Mouse (Mus musculus) embryonic stem cell, embryonic (primary cell): ENCODE data around the gene Nf1.

ENCODE experiments used
- CTCF ChIA-PET, 4 experiments: fragments of 300-600 bp in 2 of 4; fragments of 350-600 bp in 2 of 4; sonication (Branson Sonifier 250); formaldehyde crosslinking; loops; one replicate each; lab custom pipeline; 2022; ENCODE audit warnings: inconsistent platforms in 2 of 4; lab: Charles Lee
- POLR2A ChIA-PET, 4 experiments: fragments of 300-600 bp in 2 of 4; fragments of 350-600 bp in 2 of 4; sonication (Branson Sonifier 250); formaldehyde crosslinking; loops; one replicate each; lab custom pipeline; 2022; ENCODE audit warnings: antibody characterized with exemption in 4 of 4, inconsistent platforms in 1 of 4; lab: Charles Lee

Nf1 gene

DNA sequence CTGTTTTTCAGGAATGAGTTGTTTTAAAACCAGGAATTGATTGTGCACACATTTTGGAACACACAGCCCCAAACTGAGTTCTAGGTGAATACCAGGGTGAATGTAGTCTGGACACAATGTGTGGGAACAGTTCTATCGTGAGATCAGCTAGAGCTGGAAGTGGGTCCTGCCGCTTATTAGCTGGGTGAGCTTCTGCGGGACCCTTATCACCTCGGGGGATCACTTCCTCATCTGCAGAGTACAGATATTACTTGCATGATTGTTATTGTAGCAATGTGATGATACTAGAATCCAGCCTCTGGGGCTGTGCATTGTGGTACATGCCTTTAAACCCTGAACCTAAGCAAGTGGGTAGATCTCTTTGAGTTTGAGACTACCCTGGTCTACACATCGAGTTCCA lies 29.0 kb upstream of the Nf1 start:
- ChIA-PET POLR2A (interaction anchor here in 1 of 4 experiments (1.6 kb wide), 1 partner anchor 8 kb away, joined by 5 read pairs; no protein-coding TSS in a partner anchor), CTCF (no interaction called here)

DNA sequence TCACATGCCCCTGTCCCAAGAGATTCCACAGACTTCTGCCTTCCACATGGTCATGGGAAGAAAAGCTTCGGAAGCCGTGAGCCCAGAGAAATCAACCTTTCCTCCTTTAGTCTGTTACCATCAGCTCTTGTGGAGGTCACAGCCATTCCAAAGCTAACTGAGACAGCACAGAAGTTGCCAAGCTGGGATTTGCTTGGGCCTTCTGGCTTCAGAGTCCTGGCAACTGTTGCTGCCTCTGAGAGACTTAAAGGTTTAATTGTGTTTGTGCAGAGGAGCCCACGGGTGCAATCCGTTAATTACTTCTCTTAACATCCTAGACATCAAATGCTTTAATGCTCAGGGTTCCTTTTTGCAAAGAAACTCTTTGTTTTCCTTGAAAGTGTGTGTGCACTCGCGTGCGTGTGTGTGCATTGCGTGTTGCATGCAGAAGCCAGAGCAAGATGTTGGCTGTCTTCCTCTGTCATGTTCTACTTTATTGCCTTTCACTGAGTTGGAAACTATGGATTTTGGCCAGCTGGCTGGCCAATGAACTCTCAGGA lies 22.6 kb upstream of the Nf1 start:
- POLR2A ChIA-PET = interaction anchor here in 1 of 4 experiments (1.0 to 1.6 kb wide), 3 partner anchors 9 to 14 kb away, joined by 3 to 5 read pairs (median 3); no protein-coding TSS in a partner anchor
- CTCF ChIA-PET = interaction anchor here in 1 of 4 experiments (1.0 kb wide), 1 partner anchor 19 kb away, joined by 13 read pairs; no protein-coding TSS in a partner anchor

DNA sequence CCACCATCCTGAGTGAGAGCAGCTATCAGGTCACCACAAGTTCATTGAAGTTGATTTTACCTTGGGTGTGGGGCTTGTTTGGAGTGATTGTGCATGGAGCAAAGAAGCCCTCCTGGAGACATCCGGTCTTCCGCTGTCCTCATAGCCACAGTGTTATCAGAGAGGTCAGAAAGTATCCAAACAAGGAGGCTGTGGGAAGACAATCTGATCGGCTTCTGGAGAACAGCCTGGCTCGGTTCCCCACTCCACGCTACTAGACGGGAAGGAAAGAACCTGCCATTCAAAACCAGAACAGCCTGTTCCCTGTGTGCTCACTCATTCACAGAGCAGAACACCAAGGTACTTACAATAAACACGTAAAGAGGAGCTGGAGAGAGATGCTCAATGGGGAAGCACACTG lies 19.7 kb upstream of the Nf1 start:
- POLR2A ChIA-PET = interaction anchor here in 1 of 4 experiments (1.2 to 2.1 kb wide), 2 partner anchors 17 to 66 kb away, joined by 3 to 9 read pairs; partner anchors contain the start of gene Wsb1
- CTCF ChIA-PET = interaction anchor here in 1 of 4 experiments (0.6 kb wide), 1 partner anchor 20 kb away, joined by 4 read pairs; the partner anchor contains the start of gene Nf1

DNA sequence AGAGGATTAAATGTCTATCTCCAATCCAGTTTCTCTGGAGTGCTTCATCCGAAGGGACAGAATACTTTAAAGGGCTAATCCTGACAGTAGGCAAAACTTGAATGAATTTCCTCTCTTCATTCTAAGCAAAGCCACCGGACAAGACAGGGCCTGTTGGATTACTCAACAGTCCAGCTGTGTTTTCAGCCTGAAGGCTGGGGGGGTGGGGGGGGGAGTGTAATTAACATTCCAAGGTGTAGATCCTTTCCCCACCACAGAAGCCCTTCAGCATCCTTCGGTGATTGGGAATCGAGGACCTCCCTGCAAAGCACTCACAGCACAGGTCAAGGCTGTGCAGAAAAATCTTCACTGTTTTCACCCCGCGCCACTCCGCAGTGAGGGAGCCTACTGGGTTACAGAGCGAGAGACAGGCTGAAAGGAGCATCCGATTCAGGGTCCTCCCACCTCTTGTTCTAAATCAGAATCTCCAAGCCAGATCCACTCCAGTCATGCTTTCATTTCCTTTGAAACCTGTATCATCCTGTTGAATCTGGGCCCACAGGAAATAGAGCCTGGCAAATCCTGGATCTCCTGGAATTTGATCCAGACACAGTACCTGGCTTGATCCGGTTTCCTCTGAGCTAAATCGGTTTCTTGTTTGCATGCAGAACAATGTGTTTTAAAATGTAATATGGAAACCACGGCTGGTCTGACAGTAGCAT lies 15.4 kb upstream of the Nf1 start:
- ChIA-PET POLR2A (interaction anchor here in 3 of 4 experiments (0.6 to 4.2 kb wide), 22 partner anchors 9 to 346 kb away, joined by 3 to 27 read pairs (median 4); partner anchors contain the start of genes Nf1 (in 3 of the 3) and Gm9964 (in 1 of the 3)), CTCF (interaction anchor here in 2 of 4 experiments (0.5 to 1.8 kb wide), 4 partner anchors 14 to 368 kb away, joined by 3 to 4 read pairs (median 3); no protein-coding TSS in a partner anchor)

DNA sequence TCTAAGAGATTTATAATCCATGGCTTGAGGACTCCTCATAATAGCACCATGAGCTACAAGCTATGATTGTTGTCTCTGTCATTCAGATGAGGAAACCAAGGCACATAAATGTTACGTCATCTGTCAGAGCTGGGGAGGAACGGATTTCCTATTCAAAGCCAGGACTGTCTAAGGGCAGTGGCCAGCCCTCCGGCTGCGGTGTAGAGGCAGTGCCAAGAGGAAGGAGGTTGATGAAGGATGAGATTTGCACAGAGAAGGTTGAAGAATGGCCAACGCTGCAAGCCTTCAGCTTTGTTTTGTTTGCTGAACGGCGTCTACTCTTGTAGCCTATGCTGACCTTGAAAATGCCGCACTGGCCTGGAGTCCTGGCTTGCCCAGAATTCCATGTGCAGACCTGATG lies 13.8 kb upstream of the Nf1 start:
- CTCF ChIA-PET = interaction anchor here (0.6 to 2.0 kb wide), 8 partner anchors 13 to 980 kb away, joined by 3 to 6 read pairs (median 3); partner anchors contain the start of gene Nf1 (in 1 of the 4)
- POLR2A ChIA-PET = interaction anchor here in 2 of 4 experiments (1.0 to 4.2 kb wide), 14 partner anchors 9 to 103 kb away, joined by 3 to 27 read pairs (median 5); partner anchors contain the start of genes Nf1 (in 2 of the 2) and Gm9964 (in 1 of the 2)

DNA sequence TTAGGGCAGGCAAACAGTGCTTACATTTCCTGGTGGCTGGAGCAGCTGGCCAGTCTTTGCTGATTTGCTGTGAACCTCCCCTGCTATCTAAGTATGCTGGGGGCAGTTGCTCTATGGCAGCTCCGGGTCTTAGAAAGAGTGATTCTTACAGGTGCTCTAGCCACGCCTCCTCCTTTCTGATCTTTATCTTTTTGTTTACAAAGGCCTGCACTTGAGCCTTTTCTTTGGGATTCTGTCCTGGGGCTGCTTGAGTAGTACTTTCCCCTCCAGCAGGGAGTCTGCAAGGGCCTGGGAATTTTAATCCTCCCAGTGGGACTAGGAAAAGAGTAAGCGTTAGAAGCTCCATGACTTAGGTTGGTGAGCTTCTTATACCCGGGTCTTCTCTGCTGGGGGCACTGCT lies 12.4 kb upstream of the Nf1 start:
- ChIA-PET POLR2A (interaction anchor here (0.6 to 4.2 kb wide), 16 partner anchors 8 to 277 kb away, joined by 3 to 27 read pairs (median 4); partner anchors contain the start of genes Nf1 (in 2 of the 4) and Wsb1 (in 1 of the 4)), CTCF (interaction anchor here in 3 of 4 experiments (0.6 to 2.0 kb wide), 13 partner anchors 9 to 223 kb away, joined by 3 to 6 read pairs (median 3); partner anchors contain the start of genes Gm9964 (in 1 of the 3) and Nf1 (in 1 of the 3))

DNA sequence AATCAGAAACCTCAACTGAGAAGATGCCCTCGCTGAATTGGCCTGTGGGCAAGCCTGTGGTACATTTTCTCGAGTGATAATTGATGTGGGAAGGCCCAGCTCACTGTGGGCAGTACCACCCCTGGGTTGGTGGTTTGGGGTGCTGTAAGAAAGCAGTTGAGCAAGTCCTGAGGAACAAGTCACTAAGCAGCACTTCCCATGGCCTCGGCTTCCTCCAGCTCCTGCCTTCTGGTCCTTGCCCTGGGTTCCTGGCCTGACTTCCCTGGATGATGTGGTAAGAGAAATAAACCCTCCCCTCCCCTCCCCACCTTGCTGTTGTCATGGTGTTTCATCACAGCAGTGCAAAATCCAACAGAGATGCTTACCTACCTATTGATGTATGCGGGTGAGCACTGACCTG lies 11.4 kb upstream of the Nf1 start:
- POLR2A ChIA-PET = interaction anchor here in 2 of 4 experiments (0.6 to 4.2 kb wide), 10 partner anchors 10 to 666 kb away, joined by 3 to 27 read pairs (median 4); partner anchors contain the start of gene Nf1 (in 2 of the 2)
- CTCF ChIA-PET = interaction anchor here in 2 of 4 experiments (0.6 to 1.5 kb wide), 5 partner anchors 8 to 504 kb away, joined by 3 to 4 read pairs (median 3); no protein-coding TSS in a partner anchor

DNA sequence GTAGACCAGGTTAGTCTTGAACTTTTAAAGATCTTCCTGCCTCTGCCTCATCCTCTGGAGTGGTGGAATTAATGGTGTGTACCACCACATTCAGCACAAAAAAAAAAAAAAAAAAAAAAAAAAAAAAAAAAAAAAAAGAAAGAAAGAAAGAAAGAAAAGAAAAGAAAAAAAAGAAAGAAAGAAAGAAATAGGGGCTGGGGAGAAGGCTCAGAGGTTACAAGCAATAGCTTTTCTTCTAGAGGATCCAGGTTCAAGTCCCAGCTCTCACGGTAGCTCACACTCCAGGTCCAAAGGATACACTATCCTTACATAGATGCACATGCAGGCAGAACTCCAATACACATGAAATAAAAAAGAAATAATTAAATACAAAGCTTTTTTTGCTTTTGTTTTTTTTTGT lies 9.9 kb upstream of the Nf1 start:
- ChIA-PET CTCF (interaction anchor here in 1 of 4 experiments (0.6 to 0.7 kb wide), 2 partner anchors 33 to 234 kb away, joined by 4 to 5 read pairs; partner anchors contain the start of gene Gm9964), POLR2A (interaction anchor here in 2 of 4 experiments (0.6 to 1.1 kb wide), 3 partner anchors 10 to 874 kb away, joined by 3 to 4 read pairs (median 4); partner anchors contain the start of gene Nf1 (in 1 of the 2))

DNA sequence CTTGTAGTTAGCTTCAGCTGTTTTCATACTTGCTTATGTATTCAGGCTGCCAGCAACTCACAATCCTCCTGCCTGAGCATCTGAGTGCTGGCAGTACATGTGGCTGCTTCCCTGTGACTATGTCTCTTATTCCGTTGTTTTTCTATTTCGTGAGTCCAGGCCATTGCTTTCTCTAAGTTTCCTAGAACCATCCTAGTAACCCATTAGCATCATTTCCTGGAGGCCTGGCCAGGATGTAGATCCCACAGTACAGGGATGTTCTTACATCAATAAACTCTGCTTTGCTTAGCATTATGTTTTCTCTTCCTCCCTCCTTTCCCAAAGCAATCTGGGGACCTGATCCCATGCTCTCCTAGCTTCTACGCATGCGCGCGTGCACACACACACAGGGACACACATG lies 4.4 kb upstream of the Nf1 start:
- POLR2A ChIA-PET = interaction anchor here in 1 of 4 experiments (0.9 kb wide), 1 partner anchor 17 kb away, joined by 3 read pairs; no protein-coding TSS in a partner anchor
- CTCF ChIA-PET = interaction anchor here in 1 of 4 experiments (0.9 kb wide), 1 partner anchor 367 kb away, joined by 3 read pairs; no protein-coding TSS in a partner anchor

DNA sequence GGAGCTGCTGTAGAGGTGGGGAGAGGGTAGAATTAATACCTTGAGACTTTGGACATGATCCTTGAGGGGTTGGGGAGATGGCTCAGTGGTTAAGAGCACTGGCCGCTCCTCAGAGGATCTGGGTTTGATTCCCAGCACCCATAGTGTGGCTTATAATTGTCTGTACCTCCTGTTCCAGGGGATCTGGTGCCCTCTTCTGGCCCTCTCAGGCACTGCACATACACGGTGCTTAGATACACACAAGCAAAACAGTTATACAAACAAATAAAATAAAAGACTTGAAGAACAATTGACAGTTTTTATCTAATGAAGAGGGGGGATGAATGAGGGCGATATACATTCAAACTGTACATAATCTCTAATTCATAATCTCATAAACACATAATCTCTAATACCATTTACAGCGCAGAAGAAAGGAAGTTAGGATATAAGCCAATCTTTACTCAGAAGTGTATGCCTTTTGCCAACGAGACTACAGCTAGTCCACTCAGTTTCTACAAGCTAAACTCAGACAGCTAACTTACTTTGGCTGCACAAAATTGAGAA lies 2.7 kb upstream of the Nf1 start:
- ChIA-PET CTCF (interaction anchor here (0.6 to 1.9 kb wide), 4 partner anchors 10 to 140 kb away, joined by 3 to 7 read pairs (median 6); no protein-coding TSS in a partner anchor), POLR2A (interaction anchor here in 3 of 4 experiments (0.6 to 1.9 kb wide), 4 partner anchors 10 to 374 kb away, joined by 3 to 10 read pairs (median 4); partner anchors contain the start of gene Gm9964 (in 1 of the 3))

DNA sequence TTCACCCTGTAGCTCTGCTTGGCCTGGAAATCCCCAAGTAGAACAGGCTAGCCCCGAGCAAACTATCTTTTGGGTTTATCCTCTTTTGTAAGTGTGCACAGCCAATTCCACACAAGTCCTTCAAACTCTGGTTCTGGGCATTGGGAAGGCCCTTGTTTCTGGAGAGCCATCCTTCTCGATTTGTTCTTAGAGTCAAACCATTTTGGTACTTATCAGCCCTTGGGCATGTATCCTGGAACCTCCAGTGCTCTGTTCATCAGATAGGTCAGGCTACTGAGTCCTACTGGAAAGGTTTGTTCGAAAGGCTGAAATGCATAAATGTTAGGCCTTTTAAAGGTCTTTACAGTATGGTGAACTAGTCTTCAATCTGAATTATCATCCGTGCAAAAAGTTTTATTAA lies 872 bp upstream of the Nf1 start:
- ChIA-PET POLR2A (interaction anchor here in 3 of 4 experiments (0.7 to 1.9 kb wide), 3 partner anchors 12 to 42 kb away, joined by 4 to 10 read pairs (median 6); partner anchors contain the start of gene Gm9964 (in 1 of the 3)), CTCF (interaction anchor here in 2 of 4 experiments (0.5 to 1.1 kb wide), 3 partner anchors 25 to 42 kb away, joined by 3 to 4 read pairs (median 3); partner anchors contain the start of gene Gm9964 (in 1 of the 2))

DNA sequence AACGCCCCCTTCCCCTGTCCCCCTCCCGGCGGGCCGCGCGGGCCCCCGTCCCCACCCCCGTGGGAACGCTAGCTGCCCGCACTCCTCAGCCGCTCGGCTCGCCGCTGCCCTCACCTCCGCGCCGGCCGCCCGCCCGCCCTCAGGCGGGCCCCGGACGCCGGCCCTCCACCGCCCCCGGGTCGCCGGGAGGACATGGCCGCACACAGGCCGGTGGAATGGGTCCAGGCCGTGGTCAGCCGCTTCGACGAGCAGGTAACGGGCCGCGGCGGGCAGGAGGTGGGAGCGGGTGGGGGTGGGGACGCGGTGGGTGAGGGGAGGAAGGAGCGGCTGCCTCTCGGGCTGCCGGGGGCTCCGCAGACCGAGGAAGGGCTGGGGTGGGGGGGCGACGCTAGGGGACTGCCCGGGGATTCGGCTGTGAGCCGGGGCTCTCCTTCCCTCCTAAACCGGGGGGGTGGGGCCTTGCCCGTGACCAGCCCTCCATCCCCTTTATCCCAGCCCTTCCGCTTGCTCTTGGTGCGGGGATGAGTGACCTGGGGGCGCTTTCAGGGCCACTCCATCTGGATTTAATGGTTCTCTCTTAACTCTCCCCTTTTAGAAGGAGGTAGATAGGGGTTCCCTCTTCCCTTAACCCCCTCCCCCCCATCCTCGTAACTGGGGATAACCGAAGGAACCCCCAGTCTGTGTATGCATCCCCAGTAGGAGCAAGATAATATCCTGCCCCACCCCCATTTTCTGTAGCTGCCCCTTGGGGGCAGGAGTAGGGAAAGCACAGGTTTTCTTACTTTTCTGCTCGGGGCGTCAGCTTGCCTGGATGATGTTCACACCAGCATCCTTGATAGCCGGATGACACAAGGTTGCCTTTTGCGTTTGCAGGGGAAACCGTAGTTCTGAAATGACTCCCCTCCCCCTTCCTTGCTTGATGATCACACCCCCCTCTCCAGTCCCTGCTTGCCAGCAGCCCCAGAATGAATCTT lies 602 bp downstream of the Nf1 start:
- ChIA-PET POLR2A (interaction anchor here (0.5 to 1.7 kb wide), 53 partner anchors 7 to 1145 kb away, joined by 3 to 27 read pairs (median 4); partner anchors contain the start of genes Ift20 (in 1 of the 4), Tnfaip1 (in 1 of the 4) and Wsb1 (in 1 of the 4)), CTCF (interaction anchor here in 2 of 4 experiments (0.6 to 1.1 kb wide), 8 partner anchors 11 to 321 kb away, joined by 3 to 4 read pairs (median 3); no protein-coding TSS in a partner anchor)

DNA sequence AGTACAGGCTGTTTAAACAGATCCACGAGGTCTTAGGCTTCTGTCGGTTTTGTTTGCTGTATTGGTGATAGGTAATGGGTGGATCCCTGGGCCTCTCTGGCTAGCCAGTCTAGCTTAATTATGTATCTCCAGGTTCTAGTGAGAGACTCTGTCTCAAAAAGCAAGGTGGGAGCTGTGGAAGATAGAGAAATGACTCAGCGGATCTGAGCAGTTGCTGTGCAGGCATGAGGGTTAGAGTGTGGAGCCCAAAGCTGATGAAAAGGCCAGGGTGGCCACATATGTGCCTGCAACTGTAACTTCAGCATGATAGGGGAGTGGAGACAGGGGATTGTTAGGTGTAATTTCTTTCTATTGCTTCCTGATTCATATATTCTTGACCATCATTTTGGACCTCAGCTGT lies 17.5 kb downstream of the Nf1 start:
- CTCF ChIA-PET = no interaction called here

DNA sequence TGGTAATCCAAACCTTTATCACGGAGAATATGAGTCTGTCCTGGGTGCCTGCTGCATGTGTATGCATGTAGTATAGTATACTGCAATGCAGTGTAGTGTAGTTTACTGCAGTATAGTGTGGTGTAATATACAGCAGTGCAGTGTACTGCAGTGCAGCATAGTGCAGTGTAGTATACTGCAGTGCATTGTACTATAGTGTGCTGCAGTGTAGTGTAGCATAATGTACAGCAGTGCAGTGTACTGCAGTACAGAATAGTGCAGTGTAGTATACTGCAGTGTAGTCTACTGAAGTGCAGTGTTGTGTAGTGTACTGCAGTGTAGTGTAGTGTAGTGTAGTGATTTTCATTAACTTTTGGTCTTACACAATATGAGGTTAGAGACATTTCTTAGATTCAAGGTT lies 17.9 kb downstream of the Nf1 start:
- POLR2A ChIA-PET = interaction anchor here in 1 of 4 experiments (1.0 kb wide), 1 partner anchor 18 kb away, joined by 3 read pairs; the partner anchor contains the start of gene Nf1

More for the DNA sequence above, 17.5 kb downstream of the Nf1 start:
- POLR2A ChIA-PET = interaction anchor here in 1 of 4 experiments (1.0 kb wide), 1 partner anchor 18 kb away, joined by 3 read pairs; the partner anchor contains the start of gene Nf1

DNA sequence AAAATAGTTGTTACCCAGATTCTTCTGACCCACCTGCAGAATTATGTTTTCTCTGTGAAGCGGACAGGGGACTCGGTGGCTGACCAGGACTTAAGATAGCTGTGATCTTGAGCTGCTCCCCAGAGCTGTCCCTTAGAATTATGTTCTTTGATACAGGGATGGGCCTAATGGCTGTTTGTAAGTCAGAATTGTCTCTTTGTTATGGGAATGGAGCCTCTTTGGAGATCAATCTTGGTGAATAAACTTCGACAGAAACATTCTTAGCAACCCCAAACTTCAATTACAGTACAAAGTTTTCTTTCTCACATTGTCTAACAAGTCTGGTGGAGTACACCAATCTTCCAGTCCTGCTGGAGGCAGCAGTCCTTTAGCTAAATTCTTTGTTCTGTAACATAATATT lies 25.5 kb downstream of the Nf1 start:
- POLR2A ChIA-PET = interaction anchor here in 2 of 4 experiments (0.5 to 1.9 kb wide), 5 partner anchors 9 to 479 kb away, joined by 3 to 4 read pairs (median 3); partner anchors contain the start of gene Nf1 (in 1 of the 2)
- CTCF ChIA-PET = interaction anchor here in 3 of 4 experiments (0.6 to 1.5 kb wide), 5 partner anchors 8 to 33 kb away, joined by 3 to 6 read pairs (median 4); no protein-coding TSS in a partner anchor

More for the DNA sequence above, 17.9 kb downstream of the Nf1 start:
- CTCF ChIA-PET = no interaction called here

DNA sequence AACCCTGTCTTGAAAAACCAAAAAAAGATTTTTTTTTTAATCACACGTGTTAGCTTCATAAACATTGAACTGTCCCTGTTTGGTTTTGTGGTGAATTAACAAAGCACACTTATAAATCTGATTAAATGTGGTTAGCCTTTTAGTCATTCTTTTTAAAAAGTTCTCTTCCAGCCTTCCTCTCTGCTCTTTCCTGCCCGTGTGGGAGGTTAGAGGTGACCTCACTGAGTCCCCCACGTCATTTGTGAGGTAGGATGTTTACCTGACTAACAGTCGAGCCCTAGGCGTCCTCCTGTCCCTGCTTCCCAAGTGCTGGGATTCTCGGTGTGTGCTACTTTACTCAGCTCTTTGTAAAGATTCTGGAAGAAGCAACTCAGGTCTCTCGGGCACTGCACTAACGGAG lies 26.8 kb downstream of the Nf1 start:
- ChIA-PET CTCF (no interaction called here), POLR2A (interaction anchor here in 2 of 4 experiments (0.7 to 1.9 kb wide), 5 partner anchors 8 to 48 kb away, joined by 3 to 5 read pairs (median 3); partner anchors contain the start of gene Nf1 (in 1 of the 2))
